Mouse (Mus musculus): Measurements from ENCODE around the gene Duox1.

Gene Duox1

DNA sequence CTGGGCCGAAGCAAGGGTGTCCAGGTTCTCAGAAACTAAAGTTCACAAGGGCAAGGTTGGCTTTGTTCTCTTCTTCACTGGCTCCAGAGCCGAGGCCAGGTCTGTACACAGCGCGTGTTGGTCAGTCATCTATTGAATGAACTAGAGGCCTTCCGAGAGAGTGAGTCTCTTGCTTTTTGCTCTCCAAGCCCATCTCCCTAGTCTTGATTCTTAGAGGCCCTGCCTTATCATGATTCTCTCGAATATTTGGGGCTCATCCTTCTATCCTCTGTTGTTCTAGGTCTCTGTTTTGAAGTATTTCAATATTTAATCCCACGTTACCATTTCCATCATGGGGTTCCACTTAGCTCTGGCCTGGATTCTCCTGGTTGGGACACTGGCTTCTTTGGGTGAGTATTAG lies at the start of gene Duox1:
Duox1 (plus strand) TSS at position 301 of the 400 bp plus-strand sequence.
- no peak for DNase-seq (ENCODE audit: low spot score)

- no peak for DNase-seq (ENCODE audit: low spot score)
Observed at GRCm38 (mm10) chr2:122266407-122267193, 48.9 kb upstream of the Duox1 start.

- no peak for DNase-seq (ENCODE audit: low spot score)
Observed at GRCm38 (mm10) chr2:122278769-122279168, 36.7 kb upstream of the Duox1 start.

GRCm38 (mm10) chr2:122284091-122284490 lies 31.4 kb upstream of the Duox1 start:
- DNase-seq (ENCODE audit: low spot score): no peak

GRCm38 (mm10) chr2:122286137-122286536 lies 29.3 kb upstream of the Duox1 start:
- DNase-seq (ENCODE audit: low spot score): no peak

GRCm38 (mm10) chr2:122294916-122295315 lies 20.6 kb upstream of the Duox1 start:
- DNase-seq (ENCODE audit: low spot score): no peak

GRCm38 (mm10) chr2:122297271-122298095 lies 18.0 kb upstream of the Duox1 start:
- no peak for DNase-seq (ENCODE audit: low spot score)

DNA sequence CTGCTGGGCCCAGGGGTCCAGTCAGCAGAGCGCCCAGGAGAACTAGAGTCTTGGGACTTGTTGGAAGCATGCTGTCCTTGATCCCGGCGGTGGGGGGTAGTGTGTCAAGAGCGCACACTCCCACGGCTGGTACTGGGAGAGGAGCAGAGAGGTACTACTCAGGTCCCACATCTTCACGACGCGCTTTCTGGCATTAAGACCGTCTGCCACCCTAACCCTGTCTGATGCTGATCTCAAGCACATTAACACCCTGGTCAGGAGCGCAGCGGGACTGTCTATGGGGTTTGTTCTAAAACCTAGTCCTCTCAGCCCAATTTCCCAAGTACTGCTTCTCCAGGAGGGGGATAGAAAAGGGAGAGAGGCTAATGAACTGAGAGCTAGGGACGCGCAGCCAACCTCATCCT lies 17.4 kb upstream of the Duox1 start, which contains the start of gene Duox2:
Duox2 (minus strand) TSS at position 354 of the 404 bp plus-strand sequence.
- DNase-seq (ENCODE audit: low spot score): no peak

- peak; percentile 57 for DNase-seq (ENCODE audit: low spot score)
Observed at GRCm38 (mm10) chr2:122298596-122299490, 16.6 kb upstream of the Duox1 start, which contains the start of gene Duoxa2. TSS of gene Duoxa2 (plus strand) at chr2:122298900.

GRCm38 (mm10) chr2:122299911-122300655 lies 15.4 kb upstream of the Duox1 start:
- no peak for DNase-seq (ENCODE audit: low spot score)

GRCm38 (mm10) chr2:122300656-122301020 lies 14.8 kb upstream of the Duox1 start:
- no peak for DNase-seq (ENCODE audit: low spot score)

DNA sequence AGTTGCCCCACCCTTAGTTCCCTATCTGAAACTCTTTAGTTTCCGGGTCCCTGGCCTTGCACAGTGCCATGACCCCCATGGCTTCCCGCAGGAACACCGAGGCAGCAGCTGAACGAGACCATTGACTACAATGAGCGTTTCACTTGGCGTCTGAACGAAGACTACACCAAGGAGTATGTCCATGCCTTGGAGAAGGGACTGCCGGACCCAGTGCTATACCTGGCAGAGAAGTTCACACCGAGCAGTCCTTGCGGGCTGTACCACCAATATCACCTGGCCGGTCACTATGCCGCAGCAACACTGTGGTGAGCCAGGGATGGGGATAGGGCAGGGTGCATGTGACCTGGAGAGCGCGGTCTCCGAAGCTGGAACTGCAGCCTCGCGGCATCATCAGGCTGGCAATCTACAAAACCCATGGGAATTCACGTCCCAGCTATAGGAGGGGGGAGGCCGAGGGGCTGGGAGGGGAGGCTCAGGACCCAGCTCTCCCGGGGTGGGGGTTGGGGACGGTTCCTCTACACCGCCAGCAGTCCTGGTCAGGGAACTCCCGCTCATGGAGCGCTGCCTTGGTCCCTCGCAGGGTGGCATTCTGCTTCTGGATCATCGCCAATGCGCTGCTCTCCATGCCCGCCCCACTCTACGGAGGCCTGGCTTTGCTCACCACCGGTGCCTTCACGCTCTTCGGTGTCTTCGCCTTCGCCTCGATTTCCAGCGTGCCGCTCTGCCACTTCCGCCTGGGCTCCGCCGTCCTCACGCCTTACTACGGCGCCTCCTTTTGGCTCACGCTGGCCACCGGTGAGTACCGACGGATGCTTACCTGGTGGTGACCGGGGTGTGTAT lies 14.2 kb upstream of the Duox1 start:
- DNase-seq (ENCODE audit: low spot score): peak; percentile 54

- DNase-seq (ENCODE audit: low spot score): no peak
Observed at GRCm38 (mm10) chr2:122301921-122302573, 13.4 kb upstream of the Duox1 start.

DNA sequence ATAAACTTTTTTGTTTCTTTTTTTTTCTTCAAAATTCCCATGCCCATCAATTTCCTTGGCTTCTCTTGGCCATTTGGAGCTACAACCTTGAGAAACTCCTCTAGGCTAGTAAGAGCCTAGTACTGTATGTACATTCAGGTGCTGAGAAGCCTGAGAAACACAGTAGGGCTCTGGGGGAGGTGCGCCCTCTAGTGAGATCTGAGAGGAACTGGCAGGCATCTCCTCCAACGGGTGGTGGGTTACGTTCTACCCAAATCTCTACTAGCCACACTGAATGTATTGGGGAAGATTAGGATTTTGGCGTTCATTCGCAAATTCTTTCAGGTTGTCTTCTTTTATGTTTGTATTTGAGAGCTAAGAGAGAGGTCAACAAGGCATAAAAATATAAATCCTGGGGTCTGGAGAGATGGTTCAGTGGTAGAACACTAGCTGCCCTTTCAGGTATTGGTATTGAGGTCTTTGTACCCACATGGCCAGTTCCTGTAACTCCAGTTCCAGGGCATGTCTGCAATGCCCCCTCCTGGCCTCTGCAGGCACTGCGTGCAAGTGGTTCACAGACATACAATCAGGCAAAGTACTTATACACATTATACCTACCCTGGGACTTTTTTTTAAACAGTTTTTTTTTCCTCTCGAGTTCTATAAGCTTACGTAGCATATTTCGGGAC lies 12.8 kb upstream of the Duox1 start:
- peak; percentile 73 for DNase-seq (ENCODE audit: low spot score)

DNA sequence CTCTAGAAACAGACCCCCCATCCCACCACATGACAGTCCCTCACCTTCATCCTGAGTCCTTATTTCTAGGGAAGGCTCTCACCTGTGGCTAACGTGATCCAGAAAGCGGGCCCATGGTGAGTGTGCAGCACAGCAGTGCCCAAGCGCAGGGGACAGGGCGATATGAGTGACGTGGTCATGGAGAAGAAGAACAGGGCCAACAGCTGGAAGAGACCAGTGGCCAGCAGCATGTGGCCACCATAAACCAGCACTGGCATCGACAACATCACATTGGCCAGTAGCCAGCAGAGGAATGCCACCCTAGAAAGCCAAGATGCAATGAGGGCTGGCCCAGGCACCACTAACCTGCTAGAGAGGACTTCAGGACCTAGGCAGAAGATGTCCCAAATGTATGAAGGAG lies 10.9 kb upstream of the Duox1 start:
- DNase-seq (ENCODE audit: low spot score): no peak

DNA sequence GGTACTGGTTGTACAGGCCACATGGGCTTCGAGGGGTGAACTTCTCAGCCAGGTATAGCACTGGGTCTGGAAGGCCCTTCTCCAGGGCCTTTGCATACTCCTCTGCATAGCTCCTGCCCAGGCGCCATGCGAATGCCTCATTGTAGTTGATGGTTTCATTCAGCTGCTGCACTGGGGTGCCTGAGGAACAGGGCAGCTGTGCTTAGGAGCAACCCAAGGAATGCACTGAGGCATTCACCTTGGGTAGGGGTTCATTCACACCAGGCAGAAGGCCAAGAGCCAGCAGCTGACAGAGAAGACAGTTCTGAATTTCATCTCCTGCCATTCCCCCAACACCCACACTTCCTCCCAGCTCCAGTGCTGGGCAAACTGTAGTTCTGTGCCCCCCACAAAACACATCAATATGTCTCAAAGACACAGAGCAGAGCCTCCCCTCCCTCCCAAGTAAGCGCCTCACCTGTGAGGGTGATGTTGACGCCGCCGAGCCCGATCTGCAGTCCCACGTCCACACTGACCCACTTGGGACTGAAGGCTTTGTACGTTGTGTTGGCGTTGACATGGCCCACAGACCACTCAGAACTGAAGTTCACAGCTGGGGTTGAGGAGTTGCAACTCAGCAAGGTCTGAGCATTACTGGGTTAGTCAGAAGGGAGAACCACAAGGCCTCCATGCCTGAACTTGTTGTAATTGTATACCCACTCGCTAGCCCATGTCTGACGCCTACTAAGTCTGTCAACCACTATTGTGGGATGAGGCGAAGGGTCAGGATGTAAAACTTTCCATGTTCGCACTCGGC lies 10.2 kb upstream of the Duox1 start:
- no peak for DNase-seq (ENCODE audit: low spot score)

DNA sequence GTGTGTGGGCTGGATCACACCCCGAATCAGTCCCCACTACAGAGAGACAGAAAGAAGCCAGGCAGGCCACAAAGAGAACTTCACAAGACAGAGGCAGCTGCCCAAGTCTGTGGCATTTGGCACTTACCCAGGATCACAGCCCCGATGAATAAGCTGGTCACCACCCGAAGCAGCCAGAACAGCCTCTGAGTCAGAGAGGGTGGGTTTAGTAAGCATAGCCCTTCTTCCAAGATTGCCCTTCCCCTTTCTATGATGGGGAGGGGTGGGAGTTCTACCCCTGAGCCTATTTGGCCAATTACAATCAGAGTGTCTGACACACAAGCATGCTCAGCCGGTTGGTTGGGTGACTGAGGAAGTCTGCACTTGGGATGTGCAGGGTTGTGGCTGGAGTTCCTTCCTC lies 9.3 kb upstream of the Duox1 start:
- DNase-seq (ENCODE audit: low spot score): no peak

DNA sequence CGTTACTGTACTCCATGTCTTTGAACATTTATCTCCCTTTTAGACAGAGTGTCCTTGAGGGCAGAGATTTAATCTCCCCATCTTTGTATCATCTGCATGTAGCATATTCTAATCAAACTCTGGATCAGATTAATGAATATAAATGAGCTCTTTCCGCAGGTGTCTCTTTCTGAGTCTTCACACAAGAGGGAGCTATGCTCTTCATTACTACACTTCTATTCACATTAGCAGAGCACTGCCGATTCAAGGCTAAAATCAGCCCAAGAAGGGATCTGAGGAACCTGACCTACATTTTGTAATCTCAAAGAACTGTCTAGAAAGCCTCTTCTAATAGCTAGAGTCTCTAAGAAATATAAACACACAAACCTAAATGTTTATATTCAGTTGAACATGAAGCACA lies 5.8 kb upstream of the Duox1 start:
- no peak for DNase-seq (ENCODE audit: low spot score)
